Mouse (Mus musculus) lung, adult 2 months (tissue): Measurements from ENCODE around the gene 3110082I17Rik.

Source experiments
- CTCF ChIP-seq: fragments of 200-500 bp; IDR thresholded peaks from 2 replicates; pipeline ENCODE4 v1.5.1; 2011; ENCODE audit warnings: mild to moderate bottlenecking, low read length, control low read depth; ENCODE audit not compliant: insufficient read depth
- POLR2A ChIP-seq: fragments of 200-500 bp; IDR thresholded peaks from 2 replicates; pipeline ENCODE4 v1.6.1; 2011; ENCODE audit warnings: low read depth, mild to moderate bottlenecking, control low read depth, low read length, borderline replicate concordance; ENCODE audit errors: extremely low read depth

GRCm38 (mm10) chr5:139371631-139372401 is 88.5 kb downstream of the 3110082I17Rik start:
- TF ChIP-seq CTCF = no peak
- TF ChIP-seq POLR2A = peak; percentile 99
